Comparison of ENCODE assay signal across 26 mouse cellular contexts in the genomic region with DNA sequence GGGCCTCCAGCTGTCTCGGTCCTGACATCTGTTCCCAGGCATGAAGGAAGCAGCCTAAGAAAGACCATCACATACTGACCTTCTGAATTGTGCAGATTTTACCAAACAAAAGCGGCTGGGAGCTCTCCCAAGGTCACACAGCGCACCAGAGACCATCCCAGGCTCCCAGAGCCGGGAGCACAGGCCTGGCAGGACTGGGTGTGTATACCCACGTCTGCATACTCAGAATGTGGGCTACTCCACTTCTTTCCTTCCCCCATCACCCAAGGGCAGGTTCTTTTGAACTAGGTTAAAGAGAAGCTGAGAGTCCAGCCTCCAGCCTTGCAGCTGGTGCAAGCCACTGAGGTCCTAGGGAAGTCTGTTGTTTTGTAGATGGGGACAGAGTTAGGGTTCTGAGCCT. TPM values are rescaled to one million over a fixed set of nuclear protein-coding genes. Genes with fewer than 3 reads are reported as not detected.
A peak's percentile ranks its signal among the peaks of the same experiment; 100 is the strongest.
DNase-seq lines count a peak whose midpoint lies in the region; ATAC-seq and TF ChIP-seq lines count a peak whose summit lies in the region.
"Had no signal": no experiment of that assay in that cellular context is flagged by ENCODE, and none has a peak within 500 bp of the region (broad histone marks: within the 10 kb centered on the region; RNA-seq: fewer than 3 reads in every experiment).

No protein-coding gene starts in this region.

- no peak overlapping the region for H3K9ac ChIP-seq in forebrain, postnatal 0 days
- H3K9ac ChIP-seq in limb, embryonic 13.5 days: peak overlapping the region; percentile 4; the same call in 1 of the 2 replicates
- H3K9ac ChIP-seq: embryonic facial prominence, embryonic 12.5 days; forebrain, embryonic 12.5 days; heart, embryonic 12.5 days; hindbrain, embryonic 15.5 days had no signal

- H3K4me2 ChIP-seq in forebrain, postnatal 0 days (ENCODE audit: low read depth): no peak overlapping the region
- no peak overlapping the region for H3K4me2 ChIP-seq in limb, embryonic 13.5 days (replicated peaks)
- H3K4me2 ChIP-seq: embryonic facial prominence, embryonic 12.5 days; forebrain, embryonic 12.5 days; heart, embryonic 12.5 days; hindbrain, embryonic 15.5 days had no signal

- TF ChIP-seq CTCF in forebrain, postnatal 0 days (IDR thresholded peaks at IDR 0.05; ENCODE audit: low read depth): no peak

- WGBS in forebrain, embryonic 10.5 days: 65% methylated on average over 5 of the region's 5 CpGs
- WGBS in forebrain, postnatal 0 days: 61% methylated on average over 5 of the region's 5 CpGs
- 66% methylated on average over 5 of the region's 5 CpGs for WGBS in limb, embryonic 13.5 days
- WGBS in limb, embryonic 10.5 days: 70% methylated on average over 5 of the region's 5 CpGs

- H3K4me3 ChIP-seq in forebrain, embryonic 10.5 days: no peak overlapping the region
- no peak overlapping the region for H3K4me3 ChIP-seq in forebrain, postnatal 0 days (ENCODE audit: low read depth, low read length)
- no peak overlapping the region for H3K4me3 ChIP-seq in limb, embryonic 13.5 days
- no peak overlapping the region for H3K4me3 ChIP-seq in limb, embryonic 10.5 days
- H3K4me3 ChIP-seq: embryonic facial prominence, embryonic 12.5 days; forebrain, embryonic 12.5 days; heart, adult 2 months; heart, embryonic 12.5 days; hindbrain, embryonic 15.5 days had no signal

- H3K4me1 ChIP-seq in forebrain, embryonic 10.5 days: peaks cover 35% of the 10 kb centered on the region
- no peaks in the 10 kb centered on the region for H3K4me1 ChIP-seq in forebrain, postnatal 0 days (ENCODE audit: insufficient read depth)
- peaks cover 4% of the 10 kb centered on the region; the same call in 1 of the 2 replicates for H3K4me1 ChIP-seq in limb, embryonic 13.5 days
- peaks cover 45% of the 10 kb centered on the region for H3K4me1 ChIP-seq in limb, embryonic 10.5 days

- peak overlapping the region; percentile 32; the same call in 1 of the 2 replicates for H3K27ac ChIP-seq in forebrain, embryonic 10.5 days
- no peak overlapping the region for H3K27ac ChIP-seq in forebrain, postnatal 0 days (ENCODE audit: low read depth, low read length)
- H3K27ac ChIP-seq in limb, embryonic 13.5 days: no peak overlapping the region
- no peak overlapping the region; the same call in 1 of the 2 replicates for H3K27ac ChIP-seq in limb, embryonic 10.5 days
- H3K27ac ChIP-seq: embryonic facial prominence, embryonic 12.5 days; forebrain, embryonic 12.5 days; heart, adult 2 months; hindbrain, embryonic 15.5 days had no signal

- no peaks in the 10 kb centered on the region for H3K36me3 ChIP-seq in forebrain, embryonic 10.5 days (replicated peaks)
- no peaks in the 10 kb centered on the region for H3K36me3 ChIP-seq in forebrain, postnatal 0 days (ENCODE audit: insufficient read depth)
- H3K36me3 ChIP-seq in limb, embryonic 13.5 days: no peaks in the 10 kb centered on the region
- no peaks in the 10 kb centered on the region for H3K36me3 ChIP-seq in limb, embryonic 10.5 days
- H3K36me3 ChIP-seq: embryonic facial prominence, embryonic 12.5 days; forebrain, embryonic 12.5 days; heart, embryonic 12.5 days; hindbrain, embryonic 15.5 days had no signal

- H3K9me3 ChIP-seq in forebrain, embryonic 10.5 days: no peaks in the 10 kb centered on the region; the same call in 1 of the 2 replicates
- no peaks in the 10 kb centered on the region for H3K9me3 ChIP-seq in forebrain, postnatal 0 days (ENCODE audit: low read length)
- no peaks in the 10 kb centered on the region for H3K9me3 ChIP-seq in limb, embryonic 13.5 days
- no peaks in the 10 kb centered on the region for H3K9me3 ChIP-seq in limb, embryonic 10.5 days (replicated peaks)
- H3K9me3 ChIP-seq: embryonic facial prominence, embryonic 12.5 days; forebrain, embryonic 12.5 days; heart, embryonic 12.5 days; hindbrain, embryonic 15.5 days had no signal

- ATAC-seq in forebrain, postnatal 0 days: no peak
- ATAC-seq in limb, embryonic 13.5 days (ENCODE audit: low FRiP score, low read depth): no peak
- ATAC-seq in megakaryocyte progenitor cell, adult 5-6 weeks (replicated peaks; ENCODE audit: poor library complexity): no peak
- ATAC-seq: CD4-positive, CD25-positive, alpha-beta regulatory T cell, adult 4 months; forebrain, embryonic 16.5 days; intestine, embryonic 16.5 days; Patski had no signal

- H3K27me3 ChIP-seq in forebrain, embryonic 10.5 days (ENCODE audit: poor library complexity, severe bottlenecking): peaks cover 3% of the 10 kb centered on the region; the same call in 1 of the 2 replicates
- no peaks in the 10 kb centered on the region for H3K27me3 ChIP-seq in forebrain, postnatal 0 days (ENCODE audit: insufficient read depth, low read length)
- no peaks in the 10 kb centered on the region for H3K27me3 ChIP-seq in limb, embryonic 13.5 days
- no peaks in the 10 kb centered on the region for H3K27me3 ChIP-seq in limb, embryonic 10.5 days (ENCODE audit: low read depth, poor library complexity, severe bottlenecking)
- H3K27me3 ChIP-seq: embryonic facial prominence, embryonic 12.5 days; forebrain, embryonic 12.5 days; hindbrain, embryonic 15.5 days; Patski had no signal

- peak; percentile 19 for DNase-seq in adrenal gland, adult 2 months
- DNase-seq in adrenal gland, postnatal 25 days: no peak
- DNase-seq in forebrain, embryonic 10.5 days (ENCODE audit: extremely low spot score, low spot score): no peak
- no peak for DNase-seq in forebrain, postnatal 0 days
- no peak for DNase-seq in limb, embryonic 10.5 days (ENCODE audit: low spot score)
- DNase-seq in R1 (ENCODE audit: low read depth, low spot score): peak; percentile 60
- DNase-seq: B cell, adult 2 months; cerebellum, adult 11-12 months; cerebellum, adult 9-11 months; cerebellum, postnatal 36 days; gastrocnemius, postnatal 14 days; heart, adult 2 months; heart, postnatal 36 days; kidney, adult 2 months had no signal

RNA-seq across cellular contexts. Expression of a gene that starts 3.8 kb away (rescaled TPM):
- not detected for total RNA-seq in adrenal gland, adult 2 months (2021)
- 0.24 and 0.36 TPM in 2 replicates for polyA plus RNA-seq in adrenal gland, adult 2 months (2012; rRNA removed)
- not detected in 2 replicates for total RNA-seq in adrenal gland, postnatal 25 days (2021)
- polyA plus RNA-seq in forebrain, embryonic 10.5 days (2016; fragmentation: Nextera tagmentation; extraction: Ambion mirVana): not detected in 2 replicates
- not detected in 2 replicates for total RNA-seq in forebrain, postnatal 0 days (2014; rRNA removed)
- polyA plus RNA-seq in forebrain, postnatal 0 days (2015; fragmentation: Nextera tagmentation; extraction: Ambion mirVana): 0.10 and 0.11 TPM in 2 replicates
- polyA plus RNA-seq in limb, embryonic 13.5 days (2015; fragmentation: Nextera tagmentation; extraction: Ambion mirVana): 0.22 TPM in 1 of 2 replicates, not detected in the other
- not detected in 2 replicates for polyA plus RNA-seq in limb, embryonic 10.5 days (2016; fragmentation: Nextera tagmentation; extraction: Ambion mirVana)
- not detected in 2 replicates for total RNA-seq in megakaryocyte progenitor cell, adult 5-6 weeks (2015)
- not detected in 2 replicates for total RNA-seq in megakaryocyte progenitor cell, adult 5-6 weeks (2017)
- total RNA-seq: gastrocnemius, adult 18-20 months; gastrocnemius, postnatal 14 days; heart, adult 2 months; heart, postnatal 36 days had no signal
- polyA plus RNA-seq: embryonic facial prominence, embryonic 12.5 days; forebrain, embryonic 12.5 days; forebrain, embryonic 16.5 days; heart, embryonic 12.5 days; heart, embryonic 16.5 days; kidney, adult 2 months had no signal

RNA-seq across cellular contexts. Expression of a gene that starts 36.1 kb away (rescaled TPM):
- total RNA-seq in adrenal gland, adult 2 months (2021): 10 to 100 TPM; 12.3 to 12.4 TPM
- 4.1 and 6.4 TPM in 2 replicates for polyA plus RNA-seq in adrenal gland, adult 2 months (2012; rRNA removed)
- 9.5 and 10.8 TPM in 2 replicates for total RNA-seq in adrenal gland, postnatal 25 days (2021)
- polyA plus RNA-seq in forebrain, embryonic 10.5 days (2016; fragmentation: Nextera tagmentation; extraction: Ambion mirVana): 0.25 and 0.42 TPM in 2 replicates
- 0.92 and 1.7 TPM in 2 replicates for total RNA-seq in forebrain, postnatal 0 days (2014; rRNA removed)
- 0.29 and 0.53 TPM in 2 replicates for polyA plus RNA-seq in forebrain, postnatal 0 days (2015; fragmentation: Nextera tagmentation; extraction: Ambion mirVana)
- 1.8 and 2.1 TPM in 2 replicates for polyA plus RNA-seq in limb, embryonic 13.5 days (2015; fragmentation: Nextera tagmentation; extraction: Ambion mirVana)
- polyA plus RNA-seq in limb, embryonic 10.5 days (2016; fragmentation: Nextera tagmentation; extraction: Ambion mirVana): 0.36 and 0.93 TPM in 2 replicates
- total RNA-seq in megakaryocyte progenitor cell, adult 5-6 weeks (2015): not detected in 2 replicates
- total RNA-seq in megakaryocyte progenitor cell, adult 5-6 weeks (2017): not detected in 2 replicates
- polyA plus RNA-seq: CD4-positive, CD25-positive, alpha-beta regulatory T cell, adult 4 months had no signal

Comparison
In these comparisons a context has a peak if more than half of its experiments do, and no peak if none do; other contexts are left out.
1. DNase-seq: peak in adrenal gland, adult 2 months (single experiment) and R1 (single experiment); none in adrenal gland, postnatal 25 days (single experiment), forebrain, embryonic 10.5 days (single experiment), forebrain, postnatal 0 days (single experiment) and limb, embryonic 10.5 days (single experiment).